Mouse (Mus musculus) spleen, adult 2 months (tissue): ENCODE measurements around the gene Ift46. TPM values are rescaled to one million over a fixed set of nuclear protein-coding genes. Genes with fewer than 3 reads are reported as not detected.
"Not testable (repeated sequence)": the region's sequence is repeated elsewhere in the genome, so short reads cannot be mapped to it uniquely, and the experiment has no call there.

ENCODE experiments used
- DNase-seq, 2 experiments: peaks; one replicate each; pipeline versions ENCODE4 v3.0.0 to v3.0.0-alpha.2; 2012 to 2021; ENCODE audit warnings: low spot score in 2 of 2, low read depth in 1 of 2
- H3K27ac ChIP-seq: fragments of 200-500 bp; 2 replicates; pipeline ENCODE4 v1.5.1; 2012; ENCODE audit warnings: low read length, inconsistent platforms; ENCODE audit not compliant: insufficient read depth
- H3K27me3 ChIP-seq: fragments of 200-500 bp; 2 replicates; pipeline ENCODE4 v1.6.1; 2012; ENCODE audit warnings: mild to moderate bottlenecking, moderate library complexity, low read length, inconsistent platforms; ENCODE audit not compliant: control insufficient read depth, insufficient read depth
- H3K36me3 ChIP-seq: fragments of 200-500 bp; 2 replicates; pipeline ENCODE4 v1.6.1; 2012; ENCODE audit warnings: mild to moderate bottlenecking, low read length, inconsistent platforms; ENCODE audit not compliant: control insufficient read depth, insufficient read depth
- H3K4me1 ChIP-seq: fragments of 200-500 bp; 2 replicates; pipeline ENCODE4 v1.6.1; 2011; ENCODE audit warnings: inconsistent platforms; ENCODE audit not compliant: control insufficient read depth, insufficient read depth, insufficient read length
- H3K4me3 ChIP-seq: fragments of 200-500 bp; 2 replicates; pipeline ENCODE4 v1.5.1; 2011; ENCODE audit warnings: mild to moderate bottlenecking, inconsistent platforms; ENCODE audit not compliant: insufficient read depth, insufficient read length; ENCODE audit errors: extremely low read depth
- CTCF ChIP-seq: fragments of 200-500 bp; IDR thresholded peaks from 2 replicates; pipeline ENCODE4 v1.5.1; 2011; ENCODE audit warnings: mild to moderate bottlenecking, inconsistent platforms; ENCODE audit not compliant: insufficient read depth, insufficient read length, insufficient replicate concordance; ENCODE audit errors: extremely low read depth
- POLR2A ChIP-seq: fragments of 200-500 bp; IDR thresholded peaks from 2 replicates; pipeline ENCODE4 v1.6.1; 2011; ENCODE audit warnings: low read depth, low read length, inconsistent platforms
- WGBS: fragments of 180-500 bp; shearing (Covaris S2); methylation state at CpG from one replicate; pipeline ENCODE4 v1.1.7; 2018; 5-methylcytosine and 5-hydroxymethylcytosine counted together
- polyA plus RNA-seq: library from polyadenylated mRNA; depleted of rRNA; stranded (reverse); fragments of >200 nt; gene quantifications from 2 replicates; pipeline ENCODE4 v1.2.3, GENCODE M21; 2012

The Ift46 gene
- polyA plus RNA-seq, 1 experiment, result 22.1 TPM

DNA sequence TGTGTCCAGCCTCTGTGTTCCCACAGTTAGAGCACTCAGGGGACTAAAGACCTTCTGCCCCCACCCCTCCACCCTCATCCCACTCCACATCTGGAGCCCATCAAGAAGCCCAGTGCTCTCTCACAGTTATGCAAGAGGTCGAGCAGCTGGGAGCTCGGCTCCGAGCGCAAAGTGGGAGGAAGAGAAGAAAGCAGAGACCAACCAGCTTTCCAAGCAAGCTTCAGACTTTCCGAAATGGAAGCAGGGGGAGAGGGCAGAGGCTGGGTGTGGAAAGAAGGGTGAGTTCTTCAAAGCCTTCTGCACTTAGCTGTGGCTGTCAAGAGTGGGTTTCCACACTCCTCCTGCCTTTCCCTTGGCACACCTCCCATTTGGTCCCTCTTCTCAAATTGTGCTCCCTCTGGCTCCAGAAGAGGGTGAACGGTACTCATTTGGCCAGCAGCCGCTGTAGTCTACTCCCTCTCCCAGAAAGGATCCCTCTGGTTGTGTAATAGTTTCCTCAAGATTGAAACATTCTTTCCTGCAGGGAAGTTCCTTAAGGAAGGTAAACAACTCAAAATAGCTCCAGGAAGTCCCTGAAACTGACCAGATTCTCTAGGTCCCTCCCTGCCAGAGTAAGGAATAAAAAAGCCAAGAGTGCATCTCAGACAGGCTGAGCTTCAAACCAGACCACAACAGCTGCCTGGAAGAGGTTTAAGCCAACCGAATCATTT, 30.3 kb upstream of the Ift46 start:
- no peak for DNase-seq

DNA sequence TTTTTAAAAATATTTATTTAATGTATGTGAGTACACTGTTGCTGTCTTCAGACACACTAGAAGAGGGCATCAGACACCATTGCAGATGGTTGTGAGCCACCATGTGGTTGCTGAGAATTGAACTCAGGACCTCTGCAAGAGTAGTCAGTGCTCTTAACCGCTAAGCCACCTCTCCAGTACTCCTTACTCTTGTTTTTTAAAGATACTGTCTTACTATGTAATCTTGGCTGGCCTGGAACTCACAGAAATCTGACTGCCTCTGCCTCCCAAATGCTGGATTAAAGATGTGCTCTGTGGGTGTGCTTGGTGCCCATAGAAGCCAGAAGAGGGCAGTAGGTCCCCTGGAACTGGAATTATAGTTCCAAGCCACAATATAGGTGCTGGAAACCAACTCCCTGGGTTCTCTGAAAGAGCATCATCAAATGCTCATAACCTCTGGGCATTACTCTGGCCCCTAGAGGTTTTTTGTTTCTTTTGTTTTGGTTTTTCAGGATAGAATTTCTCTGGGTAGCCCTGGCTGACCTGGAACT, 27.0 kb upstream of the Ift46 start:
- H3K36me3 ChIP-seq, result peaks cover 23% of the 10 kb centered on the region
- WGBS, result 94% methylated on average over 1 of the region's 1 CpGs
- no peak overlapping the region for H3K4me3 ChIP-seq
- H3K27ac ChIP-seq, result no peak overlapping the region
- DNase-seq, result no peak
- no peaks in the 10 kb centered on the region for H3K4me1 ChIP-seq
- H3K27me3 ChIP-seq, result no peaks in the 10 kb centered on the region
- no peak for TF ChIP-seq CTCF
- TF ChIP-seq POLR2A, result no peak

More for the DNA sequence above, 30.3 kb upstream of the Ift46 start:
- peaks cover 3% of the 10 kb centered on the region; the same call in 1 of the 2 replicates for H3K36me3 ChIP-seq
- no peak overlapping the region for H3K4me3 ChIP-seq
- H3K4me1 ChIP-seq, result peaks cover 7% of the 10 kb centered on the region
- H3K27me3 ChIP-seq, result peaks cover 14% of the 10 kb centered on the region
- 52% methylated on average over 8 of the region's 8 CpGs for WGBS
- H3K27ac ChIP-seq, result no peak overlapping the region
- TF ChIP-seq CTCF (no peak), POLR2A (no peak)

DNA sequence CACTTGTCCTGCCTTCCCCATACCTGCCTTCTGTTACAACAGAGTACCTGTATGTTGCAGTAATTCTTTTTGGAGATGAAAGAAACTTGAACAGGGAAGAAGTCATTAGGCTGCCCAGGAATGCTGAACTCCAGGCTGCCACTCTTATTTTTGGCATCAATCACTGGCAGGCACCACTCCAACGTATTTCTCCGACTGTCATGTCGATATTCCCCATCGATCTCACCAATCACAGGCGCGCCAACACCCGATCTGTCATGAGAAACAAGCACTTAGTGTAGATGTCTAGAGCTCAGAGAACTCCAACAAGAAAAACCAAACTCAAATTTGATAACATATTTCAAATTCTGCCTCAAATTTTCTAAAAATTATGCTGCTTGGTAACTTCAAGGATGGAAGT, 22.3 kb upstream of the Ift46 start:
- no peak for DNase-seq
- Histone ChIP-seq H3K27me3 (no peaks in the 10 kb centered on the region), H3K4me1 (no peaks in the 10 kb centered on the region), H3K36me3 (peaks cover 42% of the 10 kb centered on the region), H3K4me3 (no peak overlapping the region), H3K27ac (no peak overlapping the region)
- 94% methylated on average over 7 of the region's 7 CpGs for WGBS
- TF ChIP-seq CTCF (no peak), POLR2A (no peak)

DNA sequence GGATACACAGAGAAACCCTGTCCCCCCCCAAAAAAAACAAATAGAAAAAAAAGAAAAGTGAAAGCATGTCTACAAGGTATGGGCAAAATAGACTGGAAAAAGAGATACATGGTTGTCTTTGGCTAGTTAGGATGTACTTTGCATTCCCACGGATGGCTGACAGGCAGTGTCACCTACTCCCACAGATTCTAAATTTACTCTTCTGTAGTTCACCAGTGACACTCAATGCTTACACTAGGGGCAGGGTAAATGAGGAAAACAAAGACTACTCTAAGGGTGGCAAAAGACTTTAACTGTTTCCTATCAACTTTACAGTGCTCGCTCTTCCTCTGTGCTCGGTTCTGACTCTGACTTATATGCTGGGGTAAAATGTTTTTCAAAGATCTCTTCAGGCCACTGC, 21.0 kb upstream of the Ift46 start:
- peaks cover 45% of the 10 kb centered on the region for H3K36me3 ChIP-seq

DNA sequence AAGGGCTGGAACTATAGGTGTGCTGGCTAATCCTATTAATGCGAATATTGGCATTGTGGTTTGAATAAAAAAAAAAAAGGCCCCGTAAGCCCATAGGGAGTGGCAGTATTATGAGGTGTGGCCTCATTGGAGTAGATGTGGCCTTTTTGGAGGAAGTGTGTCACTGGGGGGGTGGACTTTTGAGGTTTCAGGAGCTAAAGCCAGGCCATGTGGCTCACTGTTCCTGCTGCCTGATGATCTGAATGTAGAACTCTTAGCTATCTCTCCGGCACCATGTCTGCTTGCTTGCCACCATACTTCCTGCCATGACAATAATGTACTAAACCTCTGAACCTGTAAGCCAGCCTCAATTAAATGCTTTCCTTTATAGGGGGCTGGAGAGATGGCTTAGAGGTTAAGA, 20.4 kb upstream of the Ift46 start:
- H3K27ac ChIP-seq, result no peak overlapping the region
- 87% methylated on average over 3 of the region's 3 CpGs for WGBS

More for the DNA sequence above, 21.0 kb upstream of the Ift46 start:
- no peak for TF ChIP-seq CTCF
- no peak for TF ChIP-seq POLR2A
- Histone ChIP-seq H3K4me1 (no peaks in the 10 kb centered on the region), H3K27me3 (no peaks in the 10 kb centered on the region), H3K4me3 (no peak overlapping the region), H3K27ac (no peak overlapping the region)
- no peak for DNase-seq
- WGBS, result 74% methylated on average over 3 of the region's 3 CpGs

DNA sequence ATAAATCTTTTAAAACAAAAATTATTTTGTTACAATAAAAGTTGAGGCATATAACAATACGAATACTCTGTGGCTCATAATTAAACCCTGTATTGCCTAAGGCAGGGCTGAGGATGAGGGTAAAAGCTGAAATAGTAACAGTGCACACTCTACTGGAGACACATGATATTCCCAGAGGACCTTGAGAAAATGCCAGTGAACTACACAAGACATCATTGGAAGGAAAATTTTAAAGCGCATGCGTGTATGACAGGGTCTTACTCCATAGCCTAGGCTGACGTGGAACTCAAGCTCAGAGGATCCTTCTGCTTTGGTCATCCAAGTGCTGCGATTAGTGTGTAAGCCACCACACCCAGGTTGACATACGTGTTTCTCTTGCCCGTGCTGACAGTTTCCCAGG, 19.2 kb upstream of the Ift46 start:
- no peak overlapping the region for H3K4me3 ChIP-seq
- no peak for DNase-seq
- H3K36me3 ChIP-seq, result peaks cover 51% of the 10 kb centered on the region
- TF ChIP-seq CTCF (no peak), POLR2A (no peak)
- no peaks in the 10 kb centered on the region for H3K27me3 ChIP-seq
- no peaks in the 10 kb centered on the region for H3K4me1 ChIP-seq
- H3K27ac ChIP-seq, result no peak overlapping the region
- WGBS, result 96% methylated on average over 7 of the region's 7 CpGs

More for the DNA sequence above, 20.4 kb upstream of the Ift46 start:
- no peaks in the 10 kb centered on the region for H3K4me1 ChIP-seq
- DNase-seq, result no peak
- no peak overlapping the region for H3K4me3 ChIP-seq
- no peaks in the 10 kb centered on the region for H3K27me3 ChIP-seq
- H3K36me3 ChIP-seq, result peaks cover 47% of the 10 kb centered on the region
- TF ChIP-seq POLR2A, result no peak
- TF ChIP-seq CTCF, result no peak

DNA sequence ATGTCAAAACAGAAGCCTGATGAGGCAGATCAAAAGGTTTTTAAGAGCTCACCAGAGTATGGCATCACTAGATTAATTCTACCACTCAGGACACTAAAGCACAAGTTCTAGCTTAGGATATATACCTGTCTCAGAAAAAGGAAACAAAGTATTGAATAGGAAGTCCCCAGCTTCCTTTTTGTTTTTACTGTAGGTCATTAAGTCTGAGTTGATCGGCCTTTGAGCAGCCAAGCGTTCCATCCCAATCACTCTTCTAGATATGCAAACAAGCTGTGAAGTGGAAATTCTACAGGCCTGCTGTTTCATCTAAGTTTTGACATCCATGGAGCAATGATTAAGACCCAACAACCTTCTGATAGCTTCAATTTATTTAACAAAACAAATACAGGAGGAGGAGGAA, 6.8 kb upstream of the Ift46 start:
- TF ChIP-seq POLR2A (no peak), CTCF (no peak)
- no peak overlapping the region for H3K27ac ChIP-seq
- peaks cover 11% of the 10 kb centered on the region for H3K36me3 ChIP-seq
- WGBS, result 48% methylated on average over 2 of the region's 2 CpGs
- H3K4me3 ChIP-seq, result no peak overlapping the region
- no peak for DNase-seq
- H3K4me1 ChIP-seq, result peaks cover 12% of the 10 kb centered on the region
- H3K27me3 ChIP-seq, result no peaks in the 10 kb centered on the region

DNA sequence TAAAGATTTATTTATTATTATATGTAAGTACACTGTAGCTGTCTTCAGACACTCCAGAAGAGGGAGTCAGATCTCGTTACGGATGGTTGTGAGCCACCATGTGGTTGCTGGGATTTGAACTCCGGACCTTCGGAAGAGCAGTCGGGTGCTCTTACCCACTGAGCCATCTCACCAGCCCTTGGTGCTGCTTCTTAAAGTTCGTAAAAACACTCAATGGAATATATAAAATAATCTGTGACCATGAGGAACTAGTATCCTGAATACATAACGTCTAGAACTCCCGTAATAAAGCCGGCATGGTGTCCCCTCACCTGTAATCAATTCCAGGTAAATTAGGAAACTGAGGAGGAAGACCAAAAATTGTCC, 304 bp downstream of the Ift46 start:
- H3K4me1 ChIP-seq, H3K36me3 ChIP-seq, H3K27ac ChIP-seq, DNase-seq, H3K27me3 ChIP-seq: not testable (repeated sequence)
- 29% methylated on average over 9 of the region's 9 CpGs for WGBS
- H3K4me3 ChIP-seq, result peak overlapping the region; percentile 35
